17 mouse cellular contexts compared by ENCODE assay signal in genomic region chr3:66294729-66295128, GRCm38 (mm10). TPM values are rescaled to one million over a fixed set of nuclear protein-coding genes. Genes with fewer than 3 reads are reported as not detected.
DNase-seq lines count a peak whose midpoint lies in the region; ATAC-seq and TF ChIP-seq lines count a peak whose summit lies in the region.
"Had no signal": no experiment of that assay in that cellular context is flagged by ENCODE, and none has a peak within 500 bp of the region (broad histone marks: within the 10 kb centered on the region; RNA-seq: fewer than 3 reads in every experiment).

No protein-coding gene starts in this region.

- H3K27ac ChIP-seq in midbrain, embryonic 10.5 days (replicated peaks) = peak overlapping the region; percentile 89
- H3K27ac ChIP-seq in midbrain, postnatal 0 days (ENCODE audit: low read depth, low read length) = no peak overlapping the region
- H3K27ac ChIP-seq in forebrain, postnatal 0 days (ENCODE audit: low read depth, low read length) = no peak overlapping the region
- peak overlapping the region; percentile 90 for H3K27ac ChIP-seq in kidney, embryonic 15.5 days
- H3K27ac ChIP-seq in midbrain, embryonic 13.5 days = no peak overlapping the region
- H3K27ac ChIP-seq: heart, embryonic 10.5 days; hindbrain, embryonic 13.5 days; layer of hippocampus, adult 2 months; limb, embryonic 15.5 days; liver, embryonic 15.5 days had no signal

- no peak for DNase-seq in midbrain, embryonic 10.5 days (ENCODE audit: low spot score)
- no peak for DNase-seq in midbrain, postnatal 0 days (ENCODE audit: low spot score)
- DNase-seq in forebrain, postnatal 0 days = no peak
- DNase-seq in cerebellum, adult 9-10 months = no peak
- no peak for DNase-seq in gastrocnemius, adult 18-20 months (ENCODE audit: low spot score)
- DNase-seq: adrenal gland, postnatal 36 days; cerebellum, adult 11-12 months; cerebellum, postnatal 25 days had no signal

- no peak for ATAC-seq in midbrain, postnatal 0 days (ENCODE audit: low FRiP score)
- no peak for ATAC-seq in forebrain, postnatal 0 days
- peak; percentile 26; the same call in 1 of the 2 replicates for ATAC-seq in kidney, embryonic 15.5 days (replicated peaks; ENCODE audit: low FRiP score)
- no peak; the same call in 1 of the 2 replicates for ATAC-seq in midbrain, embryonic 13.5 days

- peaks cover 44% of the 10 kb centered on the region for H3K4me1 ChIP-seq in midbrain, embryonic 10.5 days
- H3K4me1 ChIP-seq in midbrain, postnatal 0 days (ENCODE audit: insufficient read depth, low read length) = peaks cover 2% of the 10 kb centered on the region; the same call in 1 of the 2 replicates
- H3K4me1 ChIP-seq in forebrain, postnatal 0 days (ENCODE audit: insufficient read depth) = no peaks in the 10 kb centered on the region
- H3K4me1 ChIP-seq in kidney, embryonic 15.5 days = peaks cover 24% of the 10 kb centered on the region
- peaks cover 23% of the 10 kb centered on the region for H3K4me1 ChIP-seq in midbrain, embryonic 13.5 days (replicated peaks)
- H3K4me1 ChIP-seq: liver, embryonic 15.5 days had no signal

- TF ChIP-seq CTCF in midbrain, postnatal 0 days (IDR thresholded peaks at IDR 0.05) = no peak
- TF ChIP-seq CTCF in forebrain, postnatal 0 days (IDR thresholded peaks at IDR 0.05; ENCODE audit: low read depth) = no peak

- H3K4me2 ChIP-seq in midbrain, postnatal 0 days (ENCODE audit: low read depth, low read length, poor library complexity, severe bottlenecking) = no peak overlapping the region
- H3K4me2 ChIP-seq in forebrain, postnatal 0 days (ENCODE audit: low read depth) = 0 out of 2 replicates have a peak overlapping the region, but pooled peaks have one; percentile 2
- H3K4me2 ChIP-seq in kidney, embryonic 15.5 days = peak overlapping the region; percentile 39
- peak overlapping the region; percentile 34 for H3K4me2 ChIP-seq in midbrain, embryonic 13.5 days (replicated peaks)
- H3K4me2 ChIP-seq: hindbrain, embryonic 13.5 days; limb, embryonic 15.5 days; liver, embryonic 15.5 days had no signal

- WGBS in midbrain, embryonic 10.5 days = 86% methylated on average over 3 of the region's 3 CpGs
- 64% methylated on average over 3 of the region's 3 CpGs for WGBS in midbrain, postnatal 0 days
- WGBS in forebrain, postnatal 0 days = 58% methylated on average over 3 of the region's 3 CpGs
- 62% methylated on average over 3 of the region's 3 CpGs for WGBS in kidney, embryonic 15.5 days
- 56% methylated on average over 3 of the region's 3 CpGs for WGBS in midbrain, embryonic 13.5 days

- no peak overlapping the region for H3K4me3 ChIP-seq in midbrain, embryonic 10.5 days
- no peak overlapping the region for H3K4me3 ChIP-seq in midbrain, postnatal 0 days (ENCODE audit: low read depth, low read length)
- H3K4me3 ChIP-seq in forebrain, postnatal 0 days (ENCODE audit: low read depth, low read length) = no peak overlapping the region
- H3K4me3 ChIP-seq in kidney, embryonic 15.5 days (replicated peaks) = peak overlapping the region; percentile 34
- H3K4me3 ChIP-seq in midbrain, embryonic 13.5 days (replicated peaks) = peak overlapping the region; percentile 13; the same call in 1 of the 2 replicates
- H3K4me3 ChIP-seq: heart, embryonic 10.5 days; hindbrain, embryonic 13.5 days; layer of hippocampus, adult 2 months; limb, embryonic 15.5 days; liver, embryonic 15.5 days had no signal

- no peaks in the 10 kb centered on the region for H3K9me3 ChIP-seq in midbrain, embryonic 10.5 days (replicated peaks)
- H3K9me3 ChIP-seq in midbrain, postnatal 0 days (ENCODE audit: low read length) = no peaks in the 10 kb centered on the region
- no peaks in the 10 kb centered on the region for H3K9me3 ChIP-seq in forebrain, postnatal 0 days (ENCODE audit: low read length)
- no peaks in the 10 kb centered on the region for H3K9me3 ChIP-seq in kidney, embryonic 15.5 days (replicated peaks)
- H3K9me3 ChIP-seq in midbrain, embryonic 13.5 days = 0 out of 2 replicates have a peak, but pooled peaks cover 7% of the 10 kb centered on the region
- H3K9me3 ChIP-seq: heart, embryonic 10.5 days; hindbrain, embryonic 13.5 days; limb, embryonic 15.5 days; liver, embryonic 15.5 days had no signal

- 0 out of 2 replicates have a peak, but pooled peaks cover 4% of the 10 kb centered on the region for H3K36me3 ChIP-seq in midbrain, embryonic 10.5 days
- H3K36me3 ChIP-seq in midbrain, postnatal 0 days (ENCODE audit: insufficient read depth, low read length) = no peaks in the 10 kb centered on the region
- H3K36me3 ChIP-seq in forebrain, postnatal 0 days (ENCODE audit: insufficient read depth) = no peaks in the 10 kb centered on the region
- H3K36me3 ChIP-seq in kidney, embryonic 15.5 days = no peaks in the 10 kb centered on the region
- no peaks in the 10 kb centered on the region for H3K36me3 ChIP-seq in midbrain, embryonic 13.5 days
- H3K36me3 ChIP-seq: heart, embryonic 10.5 days; hindbrain, embryonic 13.5 days; limb, embryonic 15.5 days; liver, embryonic 15.5 days had no signal

- no peak overlapping the region for H3K9ac ChIP-seq in midbrain, postnatal 0 days (replicated peaks; ENCODE audit: low read length, poor library complexity, severe bottlenecking)
- H3K9ac ChIP-seq in forebrain, postnatal 0 days = no peak overlapping the region
- no peak overlapping the region for H3K9ac ChIP-seq in kidney, embryonic 15.5 days
- no peak overlapping the region for H3K9ac ChIP-seq in midbrain, embryonic 13.5 days (replicated peaks)
- H3K9ac ChIP-seq: hindbrain, embryonic 13.5 days; limb, embryonic 15.5 days; liver, embryonic 15.5 days had no signal

- H3K27me3 ChIP-seq in midbrain, embryonic 10.5 days (ENCODE audit: low read depth, poor library complexity, severe bottlenecking) = no peaks in the 10 kb centered on the region
- no peaks in the 10 kb centered on the region for H3K27me3 ChIP-seq in midbrain, postnatal 0 days (ENCODE audit: insufficient read depth, low read length)
- H3K27me3 ChIP-seq in forebrain, postnatal 0 days (ENCODE audit: insufficient read depth, low read length) = no peaks in the 10 kb centered on the region
- H3K27me3 ChIP-seq in kidney, embryonic 15.5 days = no peaks in the 10 kb centered on the region
- H3K27me3 ChIP-seq in midbrain, embryonic 13.5 days = no peaks in the 10 kb centered on the region
- H3K27me3 ChIP-seq: CH12.LX; hindbrain, embryonic 13.5 days; limb, embryonic 15.5 days; liver, embryonic 15.5 days had no signal

RNA-seq across cellular contexts. Expression of gene Veph1, which starts 1.9 kb away (rescaled TPM):
- polyA plus RNA-seq in midbrain, embryonic 10.5 days (2016; fragmentation: Nextera tagmentation; extraction: Ambion mirVana) = 10.5 and 15.9 TPM in 2 replicates
- total RNA-seq in midbrain, postnatal 0 days (2014; rRNA removed) = 1.4 and 2.7 TPM in 2 replicates
- 1.0 and 2.4 TPM in 2 replicates for polyA plus RNA-seq in midbrain, postnatal 0 days (2015; fragmentation: Nextera tagmentation; extraction: Ambion mirVana)
- total RNA-seq in forebrain, postnatal 0 days (2014; rRNA removed) = 2.9 and 5.8 TPM in 2 replicates
- polyA plus RNA-seq in forebrain, postnatal 0 days (2015; fragmentation: Nextera tagmentation; extraction: Ambion mirVana) = 2.3 and 3.6 TPM in 2 replicates
- polyA plus RNA-seq in kidney, embryonic 15.5 days (2015; fragmentation: Nextera tagmentation; extraction: Ambion mirVana) = 12.0 and 12.8 TPM in 2 replicates
- polyA plus RNA-seq in midbrain, embryonic 13.5 days (2015; fragmentation: Nextera tagmentation; extraction: Ambion mirVana) = 8.3 and 10.0 TPM in 2 replicates
- total RNA-seq in gastrocnemius, adult 18-20 months (2021) = under 1 TPM in 1 of 2 experiments, not detected in 1; 0.05 TPM
- total RNA-seq: adrenal gland, postnatal 36 days; CH12.LX; MEL had no signal

Comparison
In these comparisons a context has a peak if more than half of its experiments do, and no peak if none do; other contexts are left out.
1. H3K27ac ChIP-seq: peak in midbrain, embryonic 10.5 days (single experiment) and kidney, embryonic 15.5 days (single experiment); none in midbrain, postnatal 0 days (single experiment), forebrain, postnatal 0 days (single experiment) and midbrain, embryonic 13.5 days (single experiment).
2. H3K4me3 ChIP-seq: peak in kidney, embryonic 15.5 days (single experiment) and midbrain, embryonic 13.5 days (single experiment); none in midbrain, embryonic 10.5 days (single experiment), midbrain, postnatal 0 days (single experiment) and forebrain, postnatal 0 days (single experiment).